Mouse (Mus musculus) kidney, embryonic 16.5 days (tissue): Measurements from ENCODE around the gene Nptn. TPM values are rescaled to one million over a fixed set of nuclear protein-coding genes. Genes with fewer than 3 reads are reported as not detected.

Source experiments
- ATAC-seq: fragments of 200-750 bp; cut with Nextera tagmentation; 2 replicates; pipeline ENCODE4 v1.8.0; 2017; ENCODE audit warnings: moderate TSS enrichment; ENCODE audit not compliant: low FRiP score, low TSS enrichment
- H3K27ac ChIP-seq: fragments of 300-500 bp; sonication (generic); 2 replicates; pipeline ENCODE4 v1.5.1; 2014; ENCODE audit warnings: low read length
- H3K27me3 ChIP-seq: fragments of 300-500 bp; sonication (generic); 2 replicates; pipeline ENCODE4 v1.6.1; 2014; ENCODE audit warnings: low read length, control low read depth, mixed read lengths; ENCODE audit not compliant: insufficient read depth
- H3K36me3 ChIP-seq: fragments of 300-500 bp; sonication (generic); 2 replicates; pipeline ENCODE4 v1.6.1; 2014; ENCODE audit warnings: low read length, control low read depth, mixed read lengths; ENCODE audit not compliant: insufficient read depth
- H3K4me1 ChIP-seq: fragments of 300-500 bp; sonication (generic); 2 replicates; pipeline ENCODE4 v1.6.1; 2014; ENCODE audit warnings: low read length, control low read depth, mixed read lengths; ENCODE audit not compliant: insufficient read depth
- H3K4me2 ChIP-seq: fragments of 300-500 bp; sonication (generic); replicated peaks from 2 replicates; pipeline ENCODE4 v1.6.1; 2014; ENCODE audit warnings: low read depth, low read length
- H3K4me3 ChIP-seq: fragments of 300-500 bp; sonication (generic); 2 replicates; pipeline ENCODE4 v1.5.1; 2014; ENCODE audit warnings: mild to moderate bottlenecking, low read length
- H3K9ac ChIP-seq: fragments of 300-500 bp; sonication (generic); replicated peaks from 2 replicates; pipeline ENCODE4 v1.6.1; 2014; ENCODE audit warnings: low read length
- H3K9me3 ChIP-seq: fragments of 300-500 bp; sonication (generic); 2 replicates; pipeline ENCODE4 v1.6.1; 2016; ENCODE audit warnings: low read length, control low read depth
- WGBS: fragments of 180-500 bp; shearing (Covaris S2); extraction: QIAGEN DNeasy Blood & Tissue Kit; methylation state at CpG from one replicate; pipeline ENCODE4 v1.1.7; 2014; 5-methylcytosine and 5-hydroxymethylcytosine counted together
- polyA plus RNA-seq: library from polyadenylated mRNA; unstranded; fragments of >200 nt; fragmentation: Nextera tagmentation; extraction: Ambion mirVana; gene quantifications from 2 replicates; pipeline ENCODE4 v1.2.1, GENCODE M21; 2015

Gene Nptn
- polyA plus RNA-seq, 1 experiment from 2014 or later: 139 TPM

GRCm38 (mm10) chr9:58648406-58649264 is 66.6 kb downstream of the Nptn start:
- no peak overlapping the region for H3K27ac ChIP-seq
- no peak for ATAC-seq
- WGBS: 86% methylated on average over 6 of the region's 6 CpGs
- H3K36me3 ChIP-seq: peaks cover 3% of the 10 kb centered on the region; the same call in 1 of the 2 replicates
- no peaks in the 10 kb centered on the region for H3K27me3 ChIP-seq
- H3K4me2 ChIP-seq: no peak overlapping the region
- H3K4me3 ChIP-seq: no peak overlapping the region
- no peaks in the 10 kb centered on the region for H3K9me3 ChIP-seq
- H3K4me1 ChIP-seq: no peaks in the 10 kb centered on the region
- H3K9ac ChIP-seq: no peak overlapping the region

GRCm38 (mm10) chr9:58649265-58649626 is 67.2 kb downstream of the Nptn start:
- H3K9ac ChIP-seq: no peak overlapping the region
- 70% methylated on average over 4 of the region's 4 CpGs for whole genome bisulfite sequencing
- no peak overlapping the region for H3K27ac ChIP-seq
- no peak overlapping the region for H3K4me3 ChIP-seq
- no peaks in the 10 kb centered on the region for H3K9me3 ChIP-seq
- no peaks in the 10 kb centered on the region for H3K4me1 ChIP-seq
- H3K27me3 ChIP-seq: no peaks in the 10 kb centered on the region
- H3K36me3 ChIP-seq: peaks cover 3% of the 10 kb centered on the region; the same call in 1 of the 2 replicates
- no peak overlapping the region for H3K4me2 ChIP-seq
- no peak for ATAC-seq

- H3K36me3 ChIP-seq: peaks cover 3% of the 10 kb centered on the region; the same call in 1 of the 2 replicates
- no peak overlapping the region for H3K27ac ChIP-seq
- H3K4me1 ChIP-seq: no peaks in the 10 kb centered on the region
- no peaks in the 10 kb centered on the region for H3K9me3 ChIP-seq
- H3K9ac ChIP-seq: no peak overlapping the region
- H3K4me3 ChIP-seq: no peak overlapping the region
- ATAC-seq: no peak
- WGBS: 62% methylated on average over 4 of the region's 4 CpGs
- no peak overlapping the region for H3K4me2 ChIP-seq
- no peaks in the 10 kb centered on the region for H3K27me3 ChIP-seq
Observed at GRCm38 (mm10) chr9:58651993-58652392, 70.0 kb downstream of the Nptn start.

GRCm38 (mm10) chr9:58654494-58654893 is 72.5 kb downstream of the Nptn start:
- Histone ChIP-seq H3K36me3 (peaks cover 7% of the 10 kb centered on the region; the same call in 1 of the 2 replicates), H3K4me3 (no peak overlapping the region), H3K4me2 (no peak overlapping the region), H3K9ac (no peak overlapping the region), H3K27ac (peak overlapping the region; percentile 58), H3K9me3 (no peaks in the 10 kb centered on the region), H3K4me1 (no peaks in the 10 kb centered on the region), H3K27me3 (no peaks in the 10 kb centered on the region)
- WGBS: 53% methylated on average over 4 of the region's 4 CpGs
- peak; percentile 54; the same call in 1 of the 2 replicates for ATAC-seq

- Histone ChIP-seq H3K4me2 (no peak overlapping the region), H3K9me3 (no peaks in the 10 kb centered on the region), H3K9ac (no peak overlapping the region), H3K36me3 (peaks cover 11% of the 10 kb centered on the region; the same call in 1 of the 2 replicates), H3K27me3 (no peaks in the 10 kb centered on the region), H3K4me1 (no peaks in the 10 kb centered on the region), H3K27ac (no peak overlapping the region), H3K4me3 (no peak overlapping the region)
- WGBS: 75% methylated on average over 2 of the region's 2 CpGs
- no peak for ATAC-seq
Observed at GRCm38 (mm10) chr9:58656396-58656795, 74.4 kb downstream of the Nptn start.

GRCm38 (mm10) chr9:58656824-58657223 is 74.8 kb downstream of the Nptn start:
- WGBS: 93% methylated on average over 2 of the region's 2 CpGs
- Histone ChIP-seq H3K27ac (no peak overlapping the region), H3K36me3 (peaks cover 9% of the 10 kb centered on the region; the same call in 1 of the 2 replicates), H3K4me2 (no peak overlapping the region), H3K27me3 (no peaks in the 10 kb centered on the region), H3K9ac (no peak overlapping the region), H3K4me3 (no peak overlapping the region), H3K9me3 (no peaks in the 10 kb centered on the region), H3K4me1 (no peaks in the 10 kb centered on the region)
- ATAC-seq: no peak

- Histone ChIP-seq H3K9ac (no peak overlapping the region), H3K27me3 (no peaks in the 10 kb centered on the region), H3K27ac (no peak overlapping the region), H3K9me3 (no peaks in the 10 kb centered on the region), H3K4me3 (no peak overlapping the region), H3K4me2 (no peak overlapping the region), H3K4me1 (no peaks in the 10 kb centered on the region), H3K36me3 (peaks cover 11% of the 10 kb centered on the region; the same call in 1 of the 2 replicates)
- no peak for ATAC-seq
- WGBS: 75% methylated on average over 5 of the region's 5 CpGs
Observed at GRCm38 (mm10) chr9:58657735-58658512, 75.9 kb downstream of the Nptn start.

GRCm38 (mm10) chr9:58658596-58659309 is 76.7 kb downstream of the Nptn start:
- no peak overlapping the region for H3K9ac ChIP-seq
- H3K27ac ChIP-seq: no peak overlapping the region
- H3K27me3 ChIP-seq: no peaks in the 10 kb centered on the region
- ATAC-seq: no peak
- H3K4me1 ChIP-seq: no peaks in the 10 kb centered on the region
- no peaks in the 10 kb centered on the region for H3K9me3 ChIP-seq
- no peak overlapping the region for H3K4me2 ChIP-seq
- 88% methylated on average over 4 of the region's 4 CpGs for WGBS
- H3K36me3 ChIP-seq: peaks cover 15% of the 10 kb centered on the region; the same call in 1 of the 2 replicates
- H3K4me3 ChIP-seq: no peak overlapping the region

GRCm38 (mm10) chr9:58659331-58659730 is 77.3 kb downstream of the Nptn start:
- Histone ChIP-seq H3K4me2 (no peak overlapping the region), H3K4me3 (no peak overlapping the region), H3K4me1 (no peaks in the 10 kb centered on the region), H3K27me3 (no peaks in the 10 kb centered on the region), H3K27ac (no peak overlapping the region), H3K36me3 (peaks cover 15% of the 10 kb centered on the region; the same call in 1 of the 2 replicates), H3K9ac (no peak overlapping the region), H3K9me3 (no peaks in the 10 kb centered on the region)
- 89% methylated on average over 3 of the region's 3 CpGs for WGBS
- ATAC-seq: no peak
